Mouse (Mus musculus) lung, adult 2 months (tissue): ENCODE measurements around the gene Ddah2.

Source experiments
- CTCF ChIP-seq: fragments of 200-500 bp; IDR thresholded peaks from 2 replicates; pipeline ENCODE4 v1.5.1; 2011; ENCODE audit warnings: mild to moderate bottlenecking, low read length, control low read depth; ENCODE audit not compliant: insufficient read depth
- POLR2A ChIP-seq: fragments of 200-500 bp; IDR thresholded peaks from 2 replicates; pipeline ENCODE4 v1.6.1; 2011; ENCODE audit warnings: low read depth, mild to moderate bottlenecking, control low read depth, low read length, borderline replicate concordance; ENCODE audit errors: extremely low read depth

GRCm38 (mm10) chr17:35100196-35100765 is 41.4 kb downstream of the Ddah2 start:
- no peak for TF ChIP-seq POLR2A
- TF ChIP-seq CTCF = no peak
